Mouse (Mus musculus) heart, embryonic 10.5 days (tissue): ENCODE results near the gene Lsamp. TPM values are rescaled to one million over a fixed set of nuclear protein-coding genes. Genes with fewer than 3 reads are reported as not detected.

Source experiments
- DNase-seq: peaks from one replicate; pipeline ENCODE4 v3.0.0-alpha.2; 2017; ENCODE audit warnings: low spot score
- H3K27ac ChIP-seq: fragments of 300-500 bp; sonication (generic); 2 replicates; pipeline ENCODE4 v1.5.1; 2016; ENCODE audit warnings: mild to moderate bottlenecking
- H3K27me3 ChIP-seq: fragments of 300-500 bp; sonication (generic); 2 replicates; pipeline ENCODE4 v1.6.1; 2016; ENCODE audit warnings: mild to moderate bottlenecking; ENCODE audit not compliant: poor library complexity, insufficient read depth, severe bottlenecking
- H3K36me3 ChIP-seq: fragments of 300-500 bp; sonication (generic); 2 replicates; pipeline ENCODE4 v1.6.1; 2016; ENCODE audit warnings: mild to moderate bottlenecking, moderate library complexity
- H3K4me1 ChIP-seq: fragments of 300-500 bp; sonication (generic); 2 replicates; pipeline ENCODE4 v1.6.1; 2016; ENCODE audit warnings: mild to moderate bottlenecking
- H3K4me3 ChIP-seq: fragments of 300-500 bp; sonication (generic); 2 replicates; pipeline ENCODE4 v1.5.1; 2016; ENCODE audit warnings: mild to moderate bottlenecking, moderate library complexity
- H3K9me3 ChIP-seq: fragments of 300-500 bp; sonication (generic); 2 replicates; pipeline ENCODE4 v1.6.1; 2016; ENCODE audit warnings: mild to moderate bottlenecking, moderate library complexity
- WGBS: fragments of 180-500 bp; shearing (Covaris S2); methylation state at CpG from one replicate; pipeline ENCODE4 v1.1.7; 2016; 5-methylcytosine and 5-hydroxymethylcytosine counted together
- polyA plus RNA-seq: library from polyadenylated mRNA; unstranded; fragments of >200 nt; fragmentation: Nextera tagmentation; extraction: Ambion mirVana; gene quantifications from 2 replicates; pipeline ENCODE4 v1.2.1, GENCODE M21; 2016

Gene Lsamp
- polyA plus RNA-seq, 1 experiment from 2014 or later, result 2.1 TPM

DNA sequence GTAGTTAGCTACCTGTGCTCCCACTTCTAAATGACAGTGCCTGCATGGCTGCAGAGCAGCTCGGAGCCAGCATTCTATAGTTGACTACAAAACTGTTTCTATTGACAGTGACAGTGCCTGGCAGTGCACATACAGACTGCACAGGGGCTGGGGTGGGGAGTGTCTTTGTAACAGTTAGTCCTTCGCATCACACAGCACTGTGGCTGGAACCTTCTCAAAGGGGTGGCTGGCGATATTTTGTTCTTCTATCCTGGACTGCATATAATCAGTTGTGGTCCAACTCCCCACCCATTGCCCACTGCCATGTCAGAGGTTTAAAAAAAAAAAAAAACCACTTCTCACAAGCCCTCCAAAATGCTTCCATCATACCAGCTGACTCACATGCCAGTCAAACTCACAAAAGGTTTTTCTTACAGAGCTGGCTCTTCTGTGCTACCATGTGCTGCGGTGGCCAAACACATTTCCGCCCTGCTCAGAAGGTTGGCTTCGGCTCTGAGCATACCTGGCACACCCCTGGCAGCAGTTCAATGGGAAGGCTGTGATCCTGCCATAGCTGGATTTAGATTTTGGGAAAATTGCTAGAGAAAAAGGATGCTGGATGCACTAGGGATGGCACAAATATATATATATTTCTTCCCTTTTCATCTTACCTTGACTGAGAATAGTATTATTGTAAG, 1887.9 kb downstream of the Lsamp start:
- 82% methylated on average over 6 of the region's 6 CpGs for WGBS

DNA sequence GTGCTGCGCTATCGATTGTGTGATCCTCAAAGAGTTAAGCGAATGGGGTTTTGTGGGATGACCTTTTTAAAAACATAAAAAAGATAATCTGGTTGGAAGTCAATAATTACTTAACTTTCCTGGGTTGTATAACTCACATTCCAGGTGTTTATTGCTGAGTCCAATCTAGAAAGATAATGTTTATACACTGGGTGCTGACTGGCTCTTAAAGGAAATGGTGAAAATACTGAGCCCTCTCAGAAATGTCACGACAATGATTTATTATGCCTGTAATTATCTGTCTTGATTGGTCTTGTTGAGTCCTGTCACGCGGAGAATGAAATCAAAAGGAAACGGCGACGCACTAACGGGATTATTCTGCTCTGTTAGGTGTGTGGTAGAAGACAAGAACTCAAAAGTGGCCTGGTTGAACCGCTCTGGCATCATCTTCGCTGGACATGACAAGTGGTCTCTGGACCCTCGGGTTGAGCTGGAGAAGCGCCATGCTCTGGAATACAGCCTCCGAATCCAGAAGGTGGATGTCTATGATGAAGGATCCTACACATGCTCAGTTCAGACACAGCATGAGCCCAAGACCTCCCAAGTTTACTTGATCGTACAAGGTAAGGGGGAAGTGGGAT, 1904.5 kb downstream of the Lsamp start:
- H3K27me3 ChIP-seq, result no peaks in the 10 kb centered on the region
- H3K9me3 ChIP-seq, result no peaks in the 10 kb centered on the region

More for the DNA sequence above, 1887.9 kb downstream of the Lsamp start:
- Histone ChIP-seq H3K27ac (no peak overlapping the region), H3K27me3 (no peaks in the 10 kb centered on the region), H3K4me1 (no peaks in the 10 kb centered on the region), H3K9me3 (no peaks in the 10 kb centered on the region), H3K36me3 (no peaks in the 10 kb centered on the region), H3K4me3 (no peak overlapping the region)
- no peak for DNase-seq

DNA sequence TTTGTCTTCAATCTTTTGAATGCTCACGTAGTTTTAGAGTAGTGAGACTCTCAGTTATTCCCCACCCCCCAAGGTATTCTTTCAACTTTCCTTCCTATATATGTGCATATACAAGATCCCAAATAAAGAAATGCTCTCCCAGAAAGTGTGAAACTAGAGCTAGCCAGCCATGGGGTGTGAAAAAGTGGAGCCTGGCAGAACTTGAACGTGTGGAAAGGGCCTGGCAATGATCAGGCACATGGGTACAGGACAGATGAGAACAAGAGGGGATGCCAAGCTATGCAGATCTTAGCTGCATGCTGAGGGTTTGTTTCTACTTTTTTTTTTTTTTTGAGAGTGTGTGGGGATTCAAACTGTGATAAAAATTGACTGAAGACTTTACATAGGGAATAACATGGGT, 1916.6 kb downstream of the Lsamp start:
- Histone ChIP-seq H3K9me3 (no peaks in the 10 kb centered on the region), H3K27ac (no peak overlapping the region), H3K27me3 (no peaks in the 10 kb centered on the region), H3K36me3 (no peaks in the 10 kb centered on the region), H3K4me3 (no peak overlapping the region), H3K4me1 (no peaks in the 10 kb centered on the region)
- DNase-seq, result no peak
- 54% methylated on average over 2 of the region's 2 CpGs for WGBS

More for the DNA sequence above, 1904.5 kb downstream of the Lsamp start:
- DNase-seq, result no peak
- Histone ChIP-seq H3K4me1 (no peaks in the 10 kb centered on the region), H3K27ac (no peak overlapping the region), H3K4me3 (no peak overlapping the region), H3K36me3 (no peaks in the 10 kb centered on the region)
- 87% methylated on average over 16 of the region's 16 CpGs for WGBS

DNA sequence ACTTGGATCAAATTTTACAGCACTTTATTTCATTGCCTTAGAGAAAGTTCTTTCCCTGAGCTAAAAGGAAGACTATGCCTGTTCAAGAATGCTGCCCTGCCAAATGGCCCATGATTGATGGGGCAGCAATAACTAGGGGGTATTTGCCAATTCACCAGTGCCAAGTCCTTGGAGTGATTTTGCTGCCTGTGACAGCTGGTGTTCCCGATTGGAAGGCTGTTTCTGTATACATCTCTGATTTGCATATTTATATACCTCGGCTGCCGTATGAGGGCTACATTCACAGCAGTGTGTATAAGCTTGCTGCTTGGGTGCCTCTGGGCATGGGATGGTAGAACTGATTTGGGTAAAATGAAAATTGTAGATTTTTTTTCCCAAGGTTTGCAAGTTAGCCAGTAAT, 1919.5 kb downstream of the Lsamp start:
- Histone ChIP-seq H3K27ac (no peak overlapping the region), H3K27me3 (no peaks in the 10 kb centered on the region), H3K9me3 (no peaks in the 10 kb centered on the region), H3K4me3 (no peak overlapping the region), H3K36me3 (no peaks in the 10 kb centered on the region), H3K4me1 (no peaks in the 10 kb centered on the region)
- WGBS, result 84% methylated on average over 3 of the region's 3 CpGs
- DNase-seq, result no peak

DNA sequence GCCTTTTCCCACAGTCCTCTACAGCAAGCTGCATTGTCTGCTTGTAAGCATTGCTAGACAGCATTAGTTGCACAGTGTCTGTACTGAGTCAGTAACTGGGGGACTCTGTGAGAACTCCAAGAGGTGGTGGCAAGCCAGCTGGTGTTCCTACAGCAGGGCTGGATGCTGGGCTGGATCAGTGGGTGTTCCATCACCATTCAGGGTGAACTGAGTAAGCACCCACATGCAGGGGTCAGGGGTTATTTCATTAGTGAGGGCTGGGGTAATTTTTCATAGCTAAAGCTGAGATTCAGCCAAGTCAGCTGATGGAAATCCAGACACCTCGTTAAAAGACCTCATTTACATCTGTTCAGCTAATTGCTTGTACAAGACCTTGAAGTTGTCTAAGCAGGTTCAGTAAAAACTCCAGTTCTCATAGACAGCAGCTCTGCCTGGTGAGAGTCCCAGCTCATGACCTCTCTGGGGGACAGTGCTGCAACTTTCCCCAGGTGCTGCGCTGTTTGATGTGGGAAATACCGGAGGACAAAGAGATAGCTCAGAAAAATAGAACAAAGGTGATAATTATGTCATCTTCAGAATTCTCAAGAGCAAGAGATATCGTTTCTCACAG, 1928.5 kb downstream of the Lsamp start:
- H3K4me3 ChIP-seq, result no peak overlapping the region
- WGBS, result 68% methylated on average over 4 of the region's 4 CpGs
- DNase-seq, result no peak
- H3K27ac ChIP-seq, result no peak overlapping the region
- H3K36me3 ChIP-seq, result no peaks in the 10 kb centered on the region
- H3K4me1 ChIP-seq, result no peaks in the 10 kb centered on the region
- no peaks in the 10 kb centered on the region for H3K27me3 ChIP-seq
- H3K9me3 ChIP-seq, result no peaks in the 10 kb centered on the region

DNA sequence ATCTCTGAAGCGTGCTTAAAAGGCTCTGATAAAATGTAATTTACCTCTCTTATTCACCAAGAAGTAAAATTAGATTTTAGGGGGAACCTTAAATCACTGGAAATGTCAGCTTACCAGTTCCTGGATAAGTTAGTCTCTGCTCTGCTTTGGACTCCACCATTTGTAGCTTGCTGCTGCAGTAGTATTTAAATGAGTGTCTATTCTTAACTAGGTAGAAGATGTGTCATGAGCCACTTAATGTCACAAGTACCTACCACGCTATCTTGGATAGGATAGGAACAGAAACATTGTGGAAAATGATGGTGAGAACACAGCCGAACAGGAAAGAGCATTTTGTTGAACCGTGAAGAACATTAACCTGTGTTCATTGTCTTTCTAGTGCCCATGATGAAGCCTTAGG, 1929.2 kb downstream of the Lsamp start:
- no peaks in the 10 kb centered on the region for H3K36me3 ChIP-seq
- H3K27ac ChIP-seq, result no peak overlapping the region
- H3K4me1 ChIP-seq, result no peaks in the 10 kb centered on the region
- no peaks in the 10 kb centered on the region for H3K27me3 ChIP-seq
- WGBS, result 70% methylated on average over 4 of the region's 4 CpGs
- H3K4me3 ChIP-seq, result no peak overlapping the region
- DNase-seq, result no peak
- H3K9me3 ChIP-seq, result no peaks in the 10 kb centered on the region

DNA sequence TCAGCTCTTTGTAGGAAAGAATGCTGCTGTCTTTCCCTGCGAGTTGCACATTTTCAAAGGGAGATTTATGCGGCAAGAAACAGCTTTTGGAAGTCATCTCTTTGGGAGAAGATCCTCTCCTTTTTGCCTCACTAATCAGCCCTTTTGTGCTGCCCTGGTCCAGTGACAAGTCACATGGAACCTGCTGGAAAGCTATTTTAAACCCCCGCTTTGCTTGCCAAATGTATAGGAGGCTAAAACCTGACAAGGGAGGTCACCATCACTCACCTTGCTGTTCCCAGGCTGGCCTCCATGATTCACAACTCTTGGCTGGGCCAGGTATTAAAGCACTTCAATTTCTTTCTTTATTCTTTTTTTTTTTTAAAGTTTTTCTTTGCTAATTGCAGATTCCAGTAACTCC, 1932.2 kb downstream of the Lsamp start:
- Histone ChIP-seq H3K27me3 (no peaks in the 10 kb centered on the region), H3K27ac (no peak overlapping the region), H3K4me1 (no peaks in the 10 kb centered on the region), H3K9me3 (no peaks in the 10 kb centered on the region), H3K36me3 (no peaks in the 10 kb centered on the region), H3K4me3 (no peak overlapping the region)
- DNase-seq, result no peak
- 84% methylated on average over 3 of the region's 3 CpGs for WGBS

DNA sequence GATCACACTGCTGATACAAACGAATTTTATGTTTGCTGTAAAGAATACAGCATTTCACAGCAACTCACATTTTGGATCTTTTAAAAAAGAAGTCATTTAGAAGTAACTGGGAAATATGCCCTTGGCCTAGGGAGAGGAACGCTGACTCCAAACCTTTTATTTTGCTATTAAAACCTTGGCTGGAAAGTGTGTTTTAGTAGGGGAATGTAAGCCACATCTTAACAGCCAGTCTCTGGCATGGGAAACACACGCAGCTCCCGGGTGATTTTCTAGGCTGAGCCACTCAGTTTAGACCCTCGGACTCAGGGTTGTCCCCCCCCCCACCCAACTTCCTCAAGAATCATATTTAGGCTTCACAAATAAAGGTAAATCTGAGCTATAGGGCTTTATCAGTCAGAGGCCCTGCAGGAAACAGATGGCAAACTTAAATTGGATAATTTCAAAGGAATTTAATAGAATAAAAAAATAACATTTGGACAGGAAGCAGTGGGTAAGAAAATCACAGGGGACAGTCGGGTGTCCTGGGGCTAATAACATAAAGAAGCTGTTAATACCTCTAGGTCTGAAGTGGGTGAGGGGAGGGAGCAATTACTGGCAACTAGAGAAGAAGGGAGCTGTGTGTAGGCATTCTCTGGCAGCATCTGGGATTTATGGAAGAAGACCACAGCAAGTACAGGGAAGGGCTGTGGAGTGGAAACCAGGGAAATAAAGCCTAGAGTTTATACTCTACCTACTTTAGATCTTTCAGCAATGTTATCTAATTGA, 1933.1 kb downstream of the Lsamp start:
- DNase-seq, result no peak
- 67% methylated on average over 6 of the region's 6 CpGs for WGBS
- Histone ChIP-seq H3K27ac (no peak overlapping the region), H3K9me3 (no peaks in the 10 kb centered on the region), H3K36me3 (no peaks in the 10 kb centered on the region), H3K4me1 (no peaks in the 10 kb centered on the region), H3K27me3 (no peaks in the 10 kb centered on the region), H3K4me3 (no peak overlapping the region)

DNA sequence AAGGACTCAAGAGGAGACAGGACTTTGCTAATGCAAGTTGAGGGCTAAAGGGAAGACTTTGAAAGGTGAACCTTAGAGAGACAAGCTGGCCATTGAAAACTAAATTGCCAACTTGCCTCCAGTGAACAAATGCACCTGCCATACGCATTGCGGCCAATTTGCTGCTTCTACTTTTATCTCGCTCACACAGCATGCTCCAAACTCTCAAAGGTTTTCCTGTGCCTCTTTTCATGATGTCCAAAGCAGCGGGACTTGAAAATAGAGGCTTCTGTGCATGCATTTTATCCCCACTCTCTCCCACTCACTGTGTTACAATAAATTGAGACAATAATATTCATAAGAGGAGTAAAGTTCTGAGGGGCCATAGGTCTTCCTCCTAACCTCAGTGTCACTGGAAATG, 1945.4 kb downstream of the Lsamp start:
- 92% methylated on average over 4 of the region's 4 CpGs for WGBS
- no peak for DNase-seq
- no peak overlapping the region for H3K4me3 ChIP-seq

DNA sequence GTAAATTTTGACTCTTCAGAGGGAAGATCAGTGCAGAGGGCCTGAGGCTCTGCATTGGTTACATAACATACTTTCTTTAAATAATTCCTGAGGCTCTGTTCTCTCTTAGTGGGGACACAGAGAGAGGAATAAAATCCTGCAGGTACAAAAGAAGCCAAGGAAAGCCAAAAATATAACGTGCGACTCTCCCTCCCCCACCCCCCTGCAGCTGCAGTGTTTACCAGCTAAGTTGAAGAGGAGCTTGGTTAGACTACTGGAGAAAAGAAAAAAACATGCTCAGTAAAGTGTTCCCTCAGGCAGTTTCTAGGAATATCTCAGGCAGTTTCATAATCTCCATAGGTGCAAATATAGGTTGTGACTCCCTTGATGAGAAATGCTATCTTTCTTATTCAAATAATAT, 1951.5 kb downstream of the Lsamp start:
- peaks cover 8% of the 10 kb centered on the region; the same call in 1 of the 2 replicates for H3K4me1 ChIP-seq
- H3K27ac ChIP-seq, result no peak overlapping the region
- H3K27me3 ChIP-seq, result no peaks in the 10 kb centered on the region
- H3K4me3 ChIP-seq, result no peak overlapping the region
- H3K9me3 ChIP-seq, result no peaks in the 10 kb centered on the region
- no peaks in the 10 kb centered on the region for H3K36me3 ChIP-seq
- no peak for DNase-seq
- 48% methylated on average over 2 of the region's 2 CpGs for WGBS

More for the DNA sequence above, 1945.4 kb downstream of the Lsamp start:
- Histone ChIP-seq H3K36me3 (no peaks in the 10 kb centered on the region), H3K4me1 (no peaks in the 10 kb centered on the region), H3K27ac (no peak overlapping the region), H3K27me3 (no peaks in the 10 kb centered on the region), H3K9me3 (no peaks in the 10 kb centered on the region)

DNA sequence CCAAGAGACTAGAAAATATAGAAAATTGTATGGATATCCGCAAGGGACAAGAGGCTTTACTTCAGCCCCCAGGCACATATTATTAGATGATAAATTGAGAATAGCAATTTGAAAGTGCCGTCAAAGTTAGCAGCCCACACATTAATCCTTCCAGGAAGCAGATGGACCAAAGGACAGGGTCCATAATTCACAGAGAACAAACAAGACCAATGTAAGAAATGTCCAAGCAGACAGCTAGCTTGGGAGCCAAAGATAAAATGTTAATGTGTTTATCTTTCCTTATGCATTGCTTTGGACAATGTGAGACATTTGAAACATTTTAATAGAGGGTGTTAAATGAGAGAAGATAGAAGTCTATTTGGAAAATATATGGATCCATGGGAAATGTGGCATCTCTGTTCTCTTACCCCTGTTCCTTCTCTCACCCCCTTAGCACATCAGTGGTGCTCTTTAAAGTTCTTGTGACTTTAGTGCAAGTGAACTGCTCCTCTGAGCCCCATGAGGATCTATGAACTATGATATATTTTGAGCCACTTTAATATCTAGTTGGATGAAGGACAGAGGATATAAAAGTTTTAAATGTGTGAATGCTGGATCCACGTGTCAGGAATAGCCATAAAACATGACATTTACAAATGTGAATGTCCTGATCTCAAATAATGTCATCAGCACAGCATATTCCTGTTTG, 1952.9 kb downstream of the Lsamp start:
- H3K9me3 ChIP-seq, result no peaks in the 10 kb centered on the region
- no peak for DNase-seq
- no peak overlapping the region for H3K4me3 ChIP-seq
- H3K27me3 ChIP-seq, result no peaks in the 10 kb centered on the region
- H3K4me1 ChIP-seq, result peaks cover 8% of the 10 kb centered on the region; the same call in 1 of the 2 replicates
- 90% methylated on average over 3 of the region's 3 CpGs for WGBS
- no peak overlapping the region for H3K27ac ChIP-seq
- no peaks in the 10 kb centered on the region for H3K36me3 ChIP-seq

DNA sequence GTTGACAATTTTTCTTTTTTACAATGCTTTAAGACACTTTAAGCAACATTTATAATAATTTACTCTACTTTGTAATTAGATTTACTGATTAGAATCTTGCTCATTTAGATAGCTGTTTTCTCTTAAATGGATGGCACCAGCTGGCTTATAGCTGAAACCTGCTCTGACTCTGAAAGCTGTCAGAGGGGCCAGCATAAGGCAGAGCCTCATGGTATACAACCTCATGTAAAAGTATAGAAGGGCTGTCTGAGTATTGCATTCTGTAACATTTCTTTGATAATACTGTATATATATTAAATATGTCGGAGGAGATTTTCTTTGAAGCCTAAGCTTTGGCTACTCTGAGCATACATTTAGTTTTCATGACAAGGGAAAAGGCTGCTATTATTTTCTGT, 1953.4 kb downstream of the Lsamp start:
- no peaks in the 10 kb centered on the region for H3K36me3 ChIP-seq
- H3K9me3 ChIP-seq, result no peaks in the 10 kb centered on the region
- H3K27me3 ChIP-seq, result no peaks in the 10 kb centered on the region
- DNase-seq, result no peak
- 92% methylated on average over 1 of the region's 1 CpGs for WGBS
- H3K4me3 ChIP-seq, result no peak overlapping the region
- no peak overlapping the region for H3K27ac ChIP-seq
- peaks cover 8% of the 10 kb centered on the region; the same call in 1 of the 2 replicates for H3K4me1 ChIP-seq
